Mouse (Mus musculus): ENCODE results near the gene Acacb. TPM values are rescaled to one million over a fixed set of nuclear protein-coding genes. Genes with fewer than 3 reads are reported as not detected.

Acacb gene
- polyA plus RNA-seq, 1 experiment from 2014 or later, result 2.3 TPM

GRCm38 (mm10) chr5:114206158-114206557 is 59.8 kb downstream of the Acacb start:
- H3K27ac ChIP-seq (ENCODE audit: low read depth), result no peak overlapping the region
- H3K36me3 ChIP-seq (ENCODE audit: insufficient read depth), result no peaks in the 10 kb centered on the region
- DNase-seq, result no peak
- no peak for ATAC-seq (ENCODE audit: insufficient read depth)
- no peak overlapping the region for H3K9ac ChIP-seq
- H3K4me2 ChIP-seq, result no peak overlapping the region
- H3K4me3 ChIP-seq (ENCODE audit: low read depth, low read length), result no peak overlapping the region
- WGBS, result 74% methylated on average over 2 of the region's 2 CpGs
- H3K4me1 ChIP-seq (ENCODE audit: insufficient read depth), result no peaks in the 10 kb centered on the region
- TF ChIP-seq CTCF (IDR thresholded peaks at IDR 0.05; ENCODE audit: low read depth), result no peak
- no peaks in the 10 kb centered on the region for H3K27me3 ChIP-seq (ENCODE audit: insufficient read depth, low read length)
- no peaks in the 10 kb centered on the region for H3K9me3 ChIP-seq (ENCODE audit: low read depth, low read length)

- WGBS, result 57% methylated on average over 10 of the region's 10 CpGs
- TF ChIP-seq CTCF (IDR thresholded peaks at IDR 0.05; ENCODE audit: low read depth), result no peak
- no peak for ATAC-seq (ENCODE audit: insufficient read depth)
These were observed 66.8 kb downstream of the Acacb start for GRCm38 (mm10) chr5:114213183-114213582.

GRCm38 (mm10) chr5:114218771-114219170 is 72.4 kb downstream of the Acacb start:
- no peaks in the 10 kb centered on the region for H3K36me3 ChIP-seq (ENCODE audit: insufficient read depth)
- H3K4me2 ChIP-seq, result no peak overlapping the region
- no peak for TF ChIP-seq CTCF (IDR thresholded peaks at IDR 0.05; ENCODE audit: low read depth)
- no peaks in the 10 kb centered on the region for H3K9me3 ChIP-seq (ENCODE audit: low read depth, low read length)
- no peaks in the 10 kb centered on the region for H3K4me1 ChIP-seq (ENCODE audit: insufficient read depth)
- ATAC-seq (ENCODE audit: insufficient read depth), result no peak
- H3K27me3 ChIP-seq (ENCODE audit: insufficient read depth, low read length), result no peaks in the 10 kb centered on the region
- no peak overlapping the region for H3K4me3 ChIP-seq (ENCODE audit: low read depth, low read length)
- 75% methylated on average over 14 of the region's 14 CpGs for WGBS
- no peak overlapping the region for H3K9ac ChIP-seq
- no peak overlapping the region for H3K27ac ChIP-seq (ENCODE audit: low read depth)
- DNase-seq, result no peak

More at GRCm38 (mm10) chr5:114213183-114213582, 66.8 kb downstream of the Acacb start:
- no peaks in the 10 kb centered on the region for H3K36me3 ChIP-seq (ENCODE audit: insufficient read depth)
- no peaks in the 10 kb centered on the region for H3K4me1 ChIP-seq (ENCODE audit: insufficient read depth)
- H3K4me3 ChIP-seq (ENCODE audit: low read depth, low read length), result no peak overlapping the region
- no peak overlapping the region for H3K27ac ChIP-seq (ENCODE audit: low read depth)
- no peak for DNase-seq
- H3K4me2 ChIP-seq, result no peak overlapping the region
- no peaks in the 10 kb centered on the region for H3K9me3 ChIP-seq (ENCODE audit: low read depth, low read length)
- no peaks in the 10 kb centered on the region for H3K27me3 ChIP-seq (ENCODE audit: insufficient read depth, low read length)
- H3K9ac ChIP-seq, result no peak overlapping the region

- no peak for TF ChIP-seq CTCF (IDR thresholded peaks at IDR 0.05; ENCODE audit: low read depth)
- Histone ChIP-seq H3K4me3 (ENCODE audit: low read depth, low read length) (no peak overlapping the region), H3K9ac (no peak overlapping the region), H3K27ac (ENCODE audit: low read depth) (no peak overlapping the region), H3K4me1 (ENCODE audit: insufficient read depth) (no peaks in the 10 kb centered on the region), H3K9me3 (ENCODE audit: low read depth, low read length) (peaks cover 8% of the 10 kb centered on the region; the same call in 1 of the 2 replicates), H3K36me3 (ENCODE audit: insufficient read depth) (no peaks in the 10 kb centered on the region), H3K27me3 (ENCODE audit: insufficient read depth, low read length) (no peaks in the 10 kb centered on the region), H3K4me2 (no peak overlapping the region)
- ATAC-seq (ENCODE audit: insufficient read depth) (no peak), DNase-seq (no peak)
- WGBS, result 91% methylated on average over 7 of the region's 7 CpGs
These were observed 79.7 kb downstream of the Acacb start for GRCm38 (mm10) chr5:114226051-114226450.

GRCm38 (mm10) chr5:114228901-114229300 is 82.6 kb downstream of the Acacb start:
- H3K4me3 ChIP-seq (ENCODE audit: low read depth, low read length), result no peak overlapping the region
- no peaks in the 10 kb centered on the region for H3K36me3 ChIP-seq (ENCODE audit: insufficient read depth)
- DNase-seq, result peak; percentile 69
- peaks cover 8% of the 10 kb centered on the region; the same call in 1 of the 2 replicates for H3K9me3 ChIP-seq (ENCODE audit: low read depth, low read length)
- no peaks in the 10 kb centered on the region for H3K27me3 ChIP-seq (ENCODE audit: insufficient read depth, low read length)
- H3K27ac ChIP-seq (ENCODE audit: low read depth), result no peak overlapping the region
- no peak; the same call in 1 of the 2 replicates for ATAC-seq (ENCODE audit: insufficient read depth)
- no peak for TF ChIP-seq CTCF (IDR thresholded peaks at IDR 0.05; ENCODE audit: low read depth)
- H3K4me1 ChIP-seq (ENCODE audit: insufficient read depth), result no peaks in the 10 kb centered on the region
- 64% methylated on average over 5 of the region's 5 CpGs for WGBS
- no peak overlapping the region for H3K4me2 ChIP-seq
- H3K9ac ChIP-seq, result no peak overlapping the region

GRCm38 (mm10) chr5:114238924-114239323 is 92.6 kb downstream of the Acacb start:
- TF ChIP-seq CTCF (IDR thresholded peaks at IDR 0.05; ENCODE audit: low read depth), result no peak
- WGBS, result 19% methylated on average over 7 of the region's 7 CpGs
- H3K9ac ChIP-seq, result no peak overlapping the region
- H3K4me2 ChIP-seq, result no peak overlapping the region
- ATAC-seq (ENCODE audit: insufficient read depth) (no peak), DNase-seq (peak; percentile 53)
- no peak overlapping the region for H3K4me3 ChIP-seq (ENCODE audit: low read depth, low read length)
- no peak overlapping the region for H3K27ac ChIP-seq (ENCODE audit: low read depth)
- no peaks in the 10 kb centered on the region for H3K27me3 ChIP-seq (ENCODE audit: insufficient read depth, low read length)
- no peaks in the 10 kb centered on the region for H3K4me1 ChIP-seq (ENCODE audit: insufficient read depth)
- no peaks in the 10 kb centered on the region for H3K9me3 ChIP-seq (ENCODE audit: low read depth, low read length)
- no peaks in the 10 kb centered on the region for H3K36me3 ChIP-seq (ENCODE audit: insufficient read depth)

- H3K4me2 ChIP-seq, result no peak overlapping the region
- H3K27ac ChIP-seq (ENCODE audit: low read depth), result no peak overlapping the region
- no peak overlapping the region for H3K4me3 ChIP-seq (ENCODE audit: low read depth, low read length)
- WGBS, result 47% methylated on average over 14 of the region's 14 CpGs
- no peak for TF ChIP-seq CTCF (IDR thresholded peaks at IDR 0.05; ENCODE audit: low read depth)
- no peak overlapping the region for H3K9ac ChIP-seq
- no peaks in the 10 kb centered on the region for H3K36me3 ChIP-seq (ENCODE audit: insufficient read depth)
- no peaks in the 10 kb centered on the region for H3K4me1 ChIP-seq (ENCODE audit: insufficient read depth)
- H3K27me3 ChIP-seq (ENCODE audit: insufficient read depth, low read length), result no peaks in the 10 kb centered on the region
- ATAC-seq (ENCODE audit: insufficient read depth), result no peak
- no peak for DNase-seq
- H3K9me3 ChIP-seq (ENCODE audit: low read depth, low read length), result no peaks in the 10 kb centered on the region
These were observed 93.4 kb downstream of the Acacb start for GRCm38 (mm10) chr5:114239737-114240136.

GRCm38 (mm10) chr5:114246465-114246864 is 100.1 kb downstream of the Acacb start:
- no peaks in the 10 kb centered on the region for H3K27me3 ChIP-seq (ENCODE audit: insufficient read depth, low read length)
- H3K9me3 ChIP-seq (ENCODE audit: low read depth, low read length), result no peaks in the 10 kb centered on the region
- no peak for TF ChIP-seq CTCF (IDR thresholded peaks at IDR 0.05; ENCODE audit: low read depth)
- H3K4me1 ChIP-seq (ENCODE audit: insufficient read depth), result no peaks in the 10 kb centered on the region
- ATAC-seq (ENCODE audit: insufficient read depth), result no peak
- no peak overlapping the region for H3K9ac ChIP-seq
- no peak overlapping the region for H3K4me2 ChIP-seq
- no peaks in the 10 kb centered on the region for H3K36me3 ChIP-seq (ENCODE audit: insufficient read depth)
- no peak overlapping the region for H3K4me3 ChIP-seq (ENCODE audit: low read depth, low read length)
- WGBS, result 73% methylated on average over 7 of the region's 7 CpGs
- no peak for DNase-seq
- H3K27ac ChIP-seq (ENCODE audit: low read depth), result no peak overlapping the region
